31 mouse cellular contexts compared by ENCODE assay signal in the genomic region with DNA sequence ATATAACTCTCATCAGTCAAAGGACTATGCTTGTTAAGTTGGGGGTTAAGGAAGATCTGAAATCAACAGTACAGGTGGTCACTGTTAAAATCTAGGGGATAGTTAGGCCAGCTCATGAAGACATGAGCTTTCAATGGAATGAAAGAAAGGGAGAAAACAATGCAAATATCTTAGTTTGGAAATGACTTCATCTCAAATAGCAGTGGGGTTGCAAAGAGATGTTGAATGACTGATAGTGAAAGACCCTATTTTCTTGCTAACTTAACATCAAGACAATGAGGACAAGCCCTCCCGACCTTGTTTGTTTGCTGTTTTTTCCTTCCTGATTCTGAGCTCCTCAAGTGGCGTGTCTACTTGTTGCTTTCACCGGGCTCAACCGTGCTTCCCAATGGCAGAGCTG.
"Had no signal": no experiment of that assay in that cellular context is flagged by ENCODE, and none has a peak within 500 bp of the region (broad histone marks: within the 10 kb centered on the region; RNA-seq: fewer than 3 reads in every experiment).

No protein-coding gene starts in this region.

- ATAC-seq: liver, embryonic 12.5 days; liver, postnatal 0 days; lung, postnatal 0 days; midbrain, embryonic 13.5 days; midbrain, embryonic 15.5 days; midbrain, embryonic 16.5 days had no signal

- H3K27ac ChIP-seq: limb, embryonic 12.5 days; limb, embryonic 13.5 days; limb, embryonic 15.5 days; liver, embryonic 12.5 days; liver, embryonic 13.5 days; liver, embryonic 14.5 days; liver, embryonic 15.5 days; lung, embryonic 15.5 days; macrophage; midbrain, embryonic 10.5 days; midbrain, embryonic 12.5 days; midbrain, embryonic 13.5 days; midbrain, embryonic 15.5 days; neural tube, embryonic 12.5 days had no signal

- H3K9ac ChIP-seq: limb, embryonic 12.5 days; limb, embryonic 13.5 days; limb, embryonic 15.5 days; liver, embryonic 12.5 days; liver, embryonic 13.5 days; liver, embryonic 14.5 days; liver, embryonic 15.5 days; liver, postnatal 0 days; lung, embryonic 14.5 days; lung, embryonic 15.5 days; midbrain, embryonic 12.5 days; midbrain, embryonic 13.5 days; midbrain, embryonic 15.5 days; neural tube, embryonic 12.5 days had no signal

- H3K36me3 ChIP-seq: limb, embryonic 12.5 days; limb, embryonic 13.5 days; limb, embryonic 15.5 days; liver, embryonic 12.5 days; liver, embryonic 13.5 days; liver, embryonic 15.5 days; lung, embryonic 15.5 days; midbrain, embryonic 10.5 days; midbrain, embryonic 12.5 days; midbrain, embryonic 13.5 days; midbrain, embryonic 15.5 days; neural tube, embryonic 12.5 days had no signal

- H3K4me3 ChIP-seq: limb, embryonic 12.5 days; limb, embryonic 13.5 days; limb, embryonic 15.5 days; liver, embryonic 12.5 days; liver, embryonic 13.5 days; liver, embryonic 15.5 days; lung, embryonic 15.5 days; megakaryocyte, embryonic 14.5 days; midbrain, embryonic 10.5 days; midbrain, embryonic 12.5 days; midbrain, embryonic 13.5 days; midbrain, embryonic 15.5 days; myocyte; neural tube, embryonic 12.5 days had no signal

- DNase-seq: left cerebral cortex, postnatal 4 days; liver; liver, embryonic 13.5 days; liver, postnatal 0 days; lung, adult 18-20 months; lung, adult 2 months; lung, embryonic 14.5 days; lung, postnatal 10 days; lung, postnatal 14 days; lung, postnatal 36 days; lung, postnatal 4 days; midbrain, embryonic 14.5 days had no signal

- H3K4me2 ChIP-seq: limb, embryonic 12.5 days; limb, embryonic 13.5 days; limb, embryonic 15.5 days; liver, embryonic 11.5 days; liver, embryonic 12.5 days; liver, embryonic 13.5 days; liver, embryonic 15.5 days; lung, embryonic 14.5 days; lung, embryonic 15.5 days; midbrain, embryonic 11.5 days; midbrain, embryonic 12.5 days; midbrain, embryonic 13.5 days; midbrain, embryonic 15.5 days; neural tube, embryonic 12.5 days had no signal

- H3K27me3 ChIP-seq: limb, embryonic 12.5 days; limb, embryonic 13.5 days; limb, embryonic 15.5 days; liver, embryonic 12.5 days; liver, embryonic 13.5 days; liver, embryonic 15.5 days; lung, embryonic 15.5 days; megakaryocyte, embryonic 14.5 days; midbrain, embryonic 12.5 days; midbrain, embryonic 13.5 days; midbrain, embryonic 15.5 days; neural tube, embryonic 12.5 days had no signal

- H3K4me1 ChIP-seq: liver, embryonic 12.5 days; liver, embryonic 13.5 days; liver, embryonic 15.5 days; lung, embryonic 15.5 days; megakaryocyte, embryonic 14.5 days; midbrain, embryonic 10.5 days; midbrain, embryonic 12.5 days; midbrain, embryonic 13.5 days; midbrain, embryonic 15.5 days had no signal

- H3K9me3 ChIP-seq: limb, embryonic 12.5 days; limb, embryonic 13.5 days; limb, embryonic 15.5 days; liver, embryonic 12.5 days; liver, embryonic 13.5 days; liver, embryonic 15.5 days; lung, embryonic 15.5 days; megakaryocyte, embryonic 14.5 days; midbrain, embryonic 10.5 days; midbrain, embryonic 12.5 days; midbrain, embryonic 13.5 days; midbrain, embryonic 15.5 days; neural tube, embryonic 12.5 days had no signal
